Mouse (Mus musculus) lung, adult 2 months (tissue): ENCODE results near the gene Tsen15.

Experiments used
- CTCF ChIP-seq: fragments of 200-500 bp; IDR thresholded peaks from 2 replicates; pipeline ENCODE4 v1.5.1; 2011; ENCODE audit warnings: mild to moderate bottlenecking, low read length, control low read depth; ENCODE audit not compliant: insufficient read depth
- POLR2A ChIP-seq: fragments of 200-500 bp; IDR thresholded peaks from 2 replicates; pipeline ENCODE4 v1.6.1; 2011; ENCODE audit warnings: low read depth, mild to moderate bottlenecking, control low read depth, low read length, borderline replicate concordance; ENCODE audit errors: extremely low read depth

GRCm38 (mm10) chr1:152409356-152409755, 22.9 kb upstream of the Tsen15 start:
- TF ChIP-seq POLR2A (no peak), CTCF (no peak)
